Mouse (Mus musculus) hindbrain, embryonic 16.5 days (tissue): ENCODE results near the gene Rad51d. TPM values are rescaled to one million over a fixed set of nuclear protein-coding genes. Genes with fewer than 3 reads are reported as not detected.
"Not testable (repeated sequence)": the region's sequence is repeated elsewhere in the genome, so short reads cannot be mapped to it uniquely, and the experiment has no call there.

Experiments used
- ATAC-seq: fragments of 200-750 bp; cut with Nextera tagmentation; 2 replicates; pipeline ENCODE4 v1.8.0; 2017; ENCODE audit warnings: moderate TSS enrichment, moderate library complexity
- H3K27ac ChIP-seq: fragments of 300-500 bp; sonication (generic); 2 replicates; pipeline ENCODE4 v1.5.1; 2014; ENCODE audit warnings: low read depth, mild to moderate bottlenecking, control low read depth, low read length, moderate library complexity
- H3K27me3 ChIP-seq: fragments of 300-500 bp; sonication (generic); replicated peaks from 2 replicates; pipeline ENCODE4 v1.6.1; 2014; ENCODE audit warnings: low read length; ENCODE audit not compliant: control insufficient read depth, insufficient read depth
- H3K36me3 ChIP-seq: fragments of 300-500 bp; sonication (generic); 2 replicates; pipeline ENCODE4 v1.6.1; 2014; ENCODE audit warnings: mild to moderate bottlenecking, low read length, moderate library complexity, mixed read lengths; ENCODE audit not compliant: control insufficient read depth, insufficient read depth
- H3K4me1 ChIP-seq: fragments of 300-500 bp; sonication (generic); 2 replicates; pipeline ENCODE4 v1.6.1; 2014; ENCODE audit warnings: low read depth, low read length; ENCODE audit not compliant: control insufficient read depth, insufficient read depth
- H3K4me2 ChIP-seq: fragments of 300-500 bp; sonication (generic); 2 replicates; pipeline ENCODE4 v1.6.1; 2014; ENCODE audit warnings: mild to moderate bottlenecking, low read length, control low read depth, moderate library complexity
- H3K4me3 ChIP-seq: fragments of 300-500 bp; sonication (generic); 2 replicates; pipeline ENCODE4 v1.5.1; 2014; ENCODE audit warnings: mild to moderate bottlenecking, low read length, control low read depth, moderate library complexity
- H3K9ac ChIP-seq: fragments of 300-500 bp; sonication (generic); 2 replicates; pipeline ENCODE4 v1.6.1; 2014; ENCODE audit warnings: low read depth, mild to moderate bottlenecking, control low read depth, low read length, moderate library complexity
- H3K9me3 ChIP-seq: fragments of 300-500 bp; sonication (generic); 2 replicates; pipeline ENCODE4 v1.6.1; 2014; ENCODE audit warnings: mild to moderate bottlenecking, low read length, moderate library complexity; ENCODE audit not compliant: control insufficient read depth
- WGBS: fragments of 180-500 bp; shearing (Covaris S2); extraction: QIAGEN DNeasy Blood & Tissue Kit; methylation state at CpG from one replicate; pipeline ENCODE4 v1.1.7; 2014; 5-methylcytosine and 5-hydroxymethylcytosine counted together
- polyA plus RNA-seq: library from polyadenylated mRNA; unstranded; fragments of >200 nt; fragmentation: Nextera tagmentation; extraction: Ambion mirVana; gene quantifications from 2 replicates; pipeline ENCODE4 v1.2.1, GENCODE M21; 2015

The Rad51d gene
- polyA plus RNA-seq = 11.9 and 12.9 TPM in 2 replicates

- Histone ChIP-seq H3K27me3 (peaks cover 8% of the 10 kb centered on the region; the same call in 1 of the 2 replicates), H3K4me1 (peaks cover 17% of the 10 kb centered on the region), H3K4me3 (peak within 1 kb of the TSS; percentile 74), H3K36me3 (no peaks in the 10 kb centered on the region), H3K27ac (peak within 1 kb of the TSS; percentile 42), H3K9me3 (no peaks in the 10 kb centered on the region), H3K4me2 (peak within 1 kb of the TSS; percentile 97), H3K9ac (peak within 1 kb of the TSS; percentile 82)
- ATAC-seq = peak; percentile 91
- WGBS = 0% methylated on average over 22 of the region's 26 CpGs
These were observed at the start of gene Rad51d for GRCm38 (mm10) chr11:82890342-82890762. Gene Rad51d, minus strand, starts transcription at chr11:82890614.

DNA sequence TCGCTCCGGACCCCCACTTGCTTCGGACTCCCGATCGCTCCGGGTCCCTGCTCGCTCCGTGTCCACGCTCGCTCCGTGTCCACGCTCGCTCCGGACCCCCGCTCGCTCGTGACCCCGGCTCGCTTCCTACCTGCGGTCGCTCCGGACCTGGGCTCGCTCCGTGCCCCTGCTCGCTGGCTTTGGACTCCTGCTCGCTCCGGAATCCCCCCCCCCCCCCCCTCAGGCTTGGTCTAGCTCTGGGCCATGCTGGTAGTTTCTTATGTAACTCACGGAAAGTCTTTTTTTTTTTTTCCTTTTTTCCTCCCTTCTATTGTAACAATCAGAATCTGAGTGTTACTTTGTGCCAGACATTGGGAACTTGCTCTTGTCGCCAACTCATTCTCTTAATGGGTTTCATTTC, 42.8 kb upstream of the Rad51d start:
- ATAC-seq = no peak
- no peaks in the 10 kb centered on the region for H3K36me3 ChIP-seq
- peak overlapping the region; percentile 98 for H3K4me2 ChIP-seq
- H3K9ac ChIP-seq = no peak overlapping the region
- no peak overlapping the region for H3K27ac ChIP-seq
- no peaks in the 10 kb centered on the region for H3K9me3 ChIP-seq
- WGBS = 2% methylated on average over 29 of the region's 29 CpGs
- peaks cover 6% of the 10 kb centered on the region for H3K4me1 ChIP-seq
- peak overlapping the region; percentile 55 for H3K4me3 ChIP-seq
- H3K27me3 ChIP-seq = peaks cover 38% of the 10 kb centered on the region

DNA sequence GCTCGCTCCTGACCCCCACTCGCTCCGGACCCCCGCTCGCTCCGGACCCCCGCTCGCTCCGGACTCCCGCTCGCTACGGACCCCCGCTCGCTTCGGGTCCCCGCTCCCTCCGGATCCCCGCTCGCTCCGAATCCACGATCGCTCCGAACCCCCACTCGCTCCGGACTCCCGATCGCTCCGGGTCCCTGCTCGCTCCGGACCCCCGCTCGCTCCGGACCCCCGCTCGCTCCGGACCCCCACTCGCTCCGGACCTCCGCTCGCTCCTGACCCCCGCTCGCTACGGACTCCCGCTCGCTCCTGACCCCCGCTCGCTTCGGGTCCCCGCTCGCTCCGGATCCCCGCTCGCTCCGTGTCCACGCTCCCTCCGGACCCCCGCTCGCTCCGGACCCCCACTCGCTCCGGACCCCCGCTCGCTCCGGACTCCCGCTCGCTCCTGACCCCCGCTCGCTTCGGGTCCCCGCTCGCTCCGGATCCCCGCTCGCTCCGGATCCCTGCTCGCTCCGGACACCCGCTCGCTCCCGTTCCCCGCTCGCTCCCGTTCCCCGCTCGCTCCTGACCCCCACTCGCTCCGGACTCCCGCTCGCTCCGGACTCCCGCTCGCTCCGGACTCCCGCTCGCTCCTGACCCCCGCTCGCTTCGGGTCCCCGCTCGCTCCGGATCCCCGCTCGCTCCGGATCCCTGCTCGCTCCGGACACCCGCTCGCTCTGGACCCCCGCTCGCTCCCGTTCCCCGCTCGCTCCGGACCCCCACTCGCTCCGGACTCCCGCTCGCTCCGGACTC, 41.4 kb upstream of the Rad51d start:
- H3K27me3 ChIP-seq = peaks cover 40% of the 10 kb centered on the region
- H3K9ac ChIP-seq = peak overlapping the region; percentile 59
- WGBS = under 1% methylated on average over 88 of the region's 119 CpGs
- H3K4me3 ChIP-seq = peak overlapping the region; percentile 55
- H3K27ac ChIP-seq, H3K9me3 ChIP-seq, H3K36me3 ChIP-seq, ATAC-seq, H3K4me1 ChIP-seq: not testable (repeated sequence)
- H3K4me2 ChIP-seq = peak overlapping the region; percentile 98

- H3K9me3 ChIP-seq, H3K27ac ChIP-seq, ATAC-seq, H3K36me3 ChIP-seq, H3K4me1 ChIP-seq: not testable (repeated sequence)
- H3K9ac ChIP-seq = peak overlapping the region; percentile 59
- H3K4me3 ChIP-seq = peak overlapping the region; percentile 55
- under 1% methylated on average over 47 of the region's 63 CpGs for WGBS
- peak overlapping the region; percentile 98 for H3K4me2 ChIP-seq
- H3K27me3 ChIP-seq = peaks cover 34% of the 10 kb centered on the region
These were observed 40.7 kb upstream of the Rad51d start for GRCm38 (mm10) chr11:82931161-82931560.

DNA sequence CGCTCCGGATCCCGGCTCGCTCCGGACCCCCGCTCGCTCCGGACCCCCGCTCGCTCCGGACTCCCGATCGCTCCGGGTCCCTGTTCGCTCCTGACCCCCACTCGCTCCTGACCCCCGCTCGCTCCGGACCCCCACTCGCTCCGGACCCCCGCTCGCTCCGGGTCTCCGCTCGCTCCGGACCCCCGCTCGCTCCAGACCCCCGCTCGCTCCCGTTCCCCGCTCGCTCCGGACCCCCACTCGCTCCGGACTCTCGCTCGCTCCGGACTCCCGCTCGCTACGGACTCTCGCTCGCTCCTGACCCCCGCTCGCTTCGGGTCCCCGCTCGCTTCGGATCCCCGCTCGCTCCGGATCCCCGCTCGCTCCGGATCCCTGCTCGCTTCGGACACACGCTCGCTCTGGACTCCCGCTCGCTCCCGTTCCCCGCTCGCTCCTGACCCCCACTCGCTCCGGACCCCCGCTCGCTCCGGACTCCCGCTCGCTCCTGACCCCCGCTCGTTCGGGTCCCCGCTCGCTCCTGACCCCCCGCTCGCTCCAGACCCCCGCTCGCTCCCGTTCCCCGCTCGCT, 40.1 kb upstream of the Rad51d start:
- Histone ChIP-seq H3K4me3 (peak overlapping the region; percentile 55), H3K4me2 (peak overlapping the region; percentile 98), H3K27me3 (peaks cover 31% of the 10 kb centered on the region), H3K9ac (peak overlapping the region; percentile 54; the same call in 1 of the 2 replicates)
- not testable (repeated sequence) for H3K9me3 ChIP-seq, ATAC-seq, H3K27ac ChIP-seq, H3K36me3 ChIP-seq, H3K4me1 ChIP-seq
- WGBS = under 1% methylated on average over 74 of the region's 85 CpGs

DNA sequence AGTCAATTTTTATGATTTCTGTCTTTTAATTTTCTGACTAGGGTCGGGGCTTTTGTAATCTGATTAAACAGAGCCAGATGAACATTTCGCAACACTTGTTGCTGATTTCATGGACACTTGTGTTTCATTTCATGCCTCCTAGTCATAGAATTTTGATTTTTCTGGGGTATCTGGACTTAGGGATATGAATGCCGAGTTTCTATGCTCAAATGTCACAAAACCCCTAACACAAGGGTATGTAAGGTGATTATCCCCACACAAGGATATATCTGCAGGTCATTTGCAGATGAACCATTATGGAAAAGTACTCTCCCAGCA, 39.2 kb upstream of the Rad51d start:
- Histone ChIP-seq H3K36me3 (no peaks in the 10 kb centered on the region), H3K9ac (no peak overlapping the region), H3K4me2 (peak overlapping the region; percentile 98), H3K4me3 (no peak overlapping the region), H3K27ac (no peak overlapping the region), H3K4me1 (peaks cover 6% of the 10 kb centered on the region), H3K27me3 (peaks cover 27% of the 10 kb centered on the region), H3K9me3 (no peaks in the 10 kb centered on the region)
- 54% methylated on average over 3 of the region's 3 CpGs for WGBS
- no peak for ATAC-seq

DNA sequence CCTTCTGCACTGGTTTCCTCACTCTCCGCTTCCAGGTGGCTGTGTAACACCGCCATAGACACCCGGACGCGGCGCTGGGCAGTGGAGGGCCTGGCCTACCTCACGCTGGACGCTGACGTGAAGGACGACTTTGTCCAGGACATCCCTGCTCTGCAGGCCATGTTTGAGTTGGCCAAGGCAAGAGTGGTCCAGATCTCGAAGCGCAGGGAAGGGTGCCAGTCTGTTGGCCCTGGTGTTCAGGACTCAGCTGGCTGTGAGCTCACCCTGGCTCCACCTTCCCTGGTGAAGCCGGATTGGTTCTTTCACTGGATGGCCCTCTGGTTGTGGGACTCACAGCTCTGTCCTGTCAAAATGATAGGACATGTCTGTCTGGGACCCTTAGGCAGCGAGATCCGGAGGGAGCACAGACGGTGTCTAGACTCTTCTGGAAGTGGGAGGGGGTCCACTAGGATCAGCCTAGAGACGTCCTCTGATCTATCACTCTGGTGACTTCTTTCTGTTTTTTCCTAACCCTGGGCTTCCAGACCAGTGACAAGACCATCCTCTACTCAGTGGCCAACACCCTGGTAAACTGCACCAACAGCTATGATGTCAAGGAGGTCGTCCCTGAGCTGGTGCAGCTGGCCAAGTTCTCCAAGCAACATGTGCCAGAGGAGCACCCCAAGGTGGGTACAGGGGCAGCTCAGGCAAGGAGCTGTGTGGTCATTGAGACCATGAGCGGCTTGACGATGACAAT, 38.7 kb upstream of the Rad51d start:
- Histone ChIP-seq H3K27ac (no peak overlapping the region), H3K9ac (no peak overlapping the region), H3K4me3 (no peak overlapping the region), H3K27me3 (peaks cover 22% of the 10 kb centered on the region), H3K36me3 (no peaks in the 10 kb centered on the region), H3K4me1 (peaks cover 6% of the 10 kb centered on the region), H3K4me2 (no peak overlapping the region), H3K9me3 (no peaks in the 10 kb centered on the region)
- ATAC-seq = no peak
- WGBS = 26% methylated on average over 20 of the region's 20 CpGs

GRCm38 (mm10) chr11:82923910-82924309, 33.5 kb upstream of the Rad51d start:
- not testable (repeated sequence) for H3K9ac ChIP-seq, H3K9me3 ChIP-seq, H3K36me3 ChIP-seq, H3K27ac ChIP-seq, ATAC-seq, H3K4me3 ChIP-seq, H3K27me3 ChIP-seq, H3K4me2 ChIP-seq, H3K4me1 ChIP-seq
- 90% methylated on average over 6 of the region's 6 CpGs for WGBS

DNA sequence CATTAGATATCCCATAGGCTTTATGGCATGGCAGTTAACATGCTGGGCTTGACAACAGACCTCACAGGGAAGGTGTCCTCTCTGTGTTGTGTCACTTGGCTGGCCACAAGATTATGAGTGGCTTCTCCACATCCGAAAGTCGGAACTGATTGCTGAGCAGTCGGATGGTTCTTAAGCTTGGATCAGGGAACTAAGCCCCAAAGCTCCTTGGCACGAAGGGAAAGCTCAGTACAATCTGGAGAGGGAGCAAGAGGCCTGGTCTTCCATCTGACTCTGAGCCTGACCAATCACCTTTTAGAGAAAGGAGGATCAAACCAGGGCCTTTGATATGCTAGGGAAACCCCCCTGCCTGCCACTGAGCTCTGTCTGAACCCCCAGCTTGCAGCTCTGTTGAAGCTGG, 31.3 kb upstream of the Rad51d start:
- Histone ChIP-seq H3K4me2 (no peak overlapping the region), H3K9me3 (no peaks in the 10 kb centered on the region), H3K36me3 (no peaks in the 10 kb centered on the region), H3K27me3 (no peaks in the 10 kb centered on the region), H3K27ac (no peak overlapping the region), H3K4me3 (no peak overlapping the region), H3K9ac (no peak overlapping the region), H3K4me1 (no peaks in the 10 kb centered on the region)
- WGBS = 72% methylated on average over 4 of the region's 4 CpGs
- ATAC-seq = no peak
